Mouse (Mus musculus) frontal cortex, postnatal 25 days (tissue): ENCODE measurements around the gene Gm5416.
"Not testable (repeated sequence)": the region's sequence is repeated elsewhere in the genome, so short reads cannot be mapped to it uniquely, and the experiment has no call there.

ENCODE experiments used
- DNase-seq, 2 experiments: peaks; one replicate each; pipeline ENCODE4 v3.0.0; 2022; ENCODE audit warnings: low spot score in 2 of 2

Gene Gm5416

DNA sequence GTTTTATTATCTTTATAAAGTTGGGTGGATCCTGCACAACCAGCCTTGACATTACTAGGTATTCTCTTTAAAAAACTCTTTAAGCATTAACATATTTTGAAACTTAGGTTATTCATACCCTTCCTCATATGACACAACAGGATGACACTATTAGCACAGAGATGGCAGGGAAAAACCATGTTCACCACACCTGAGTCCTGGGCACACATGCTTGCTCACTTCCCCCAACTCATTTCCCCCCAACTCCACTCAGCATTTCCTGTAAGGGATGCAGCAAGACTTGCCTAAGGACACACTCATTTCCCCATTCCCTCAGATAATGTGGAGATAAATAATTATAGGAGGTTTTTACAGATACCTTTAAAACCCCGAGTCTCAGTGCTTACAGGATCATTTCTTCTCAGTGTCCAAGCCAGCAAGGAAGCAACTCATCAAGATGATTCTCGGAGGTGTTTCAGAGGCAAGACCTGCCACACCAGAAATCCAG, at the start of gene Gm5416:
Gene Gm5416 (plus strand): TSS at position 437 of the 487 bp plus-strand sequence.
- no peak for DNase-seq

DNA sequence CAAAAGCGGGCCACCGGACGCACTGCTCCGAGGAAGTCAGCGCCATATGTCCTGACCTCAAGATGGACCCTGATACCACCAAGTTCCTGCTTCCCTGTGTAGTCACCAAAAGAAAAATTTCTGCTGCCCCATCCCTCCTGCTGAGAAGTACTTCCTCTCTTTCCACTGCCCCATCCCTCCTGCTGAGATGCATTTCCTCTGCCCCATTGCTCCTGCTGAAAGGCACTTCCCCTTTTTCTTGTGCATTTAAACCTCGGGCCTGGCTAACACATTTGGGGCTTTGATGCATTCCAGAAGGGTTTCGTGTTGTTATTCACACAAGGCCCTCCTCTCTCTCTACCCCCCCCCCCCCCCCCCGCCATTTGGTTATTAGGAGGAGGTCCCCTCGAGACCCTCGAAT, 42.4 kb upstream of the Gm5416 start:
- DNase-seq, result not testable (repeated sequence)

DNA sequence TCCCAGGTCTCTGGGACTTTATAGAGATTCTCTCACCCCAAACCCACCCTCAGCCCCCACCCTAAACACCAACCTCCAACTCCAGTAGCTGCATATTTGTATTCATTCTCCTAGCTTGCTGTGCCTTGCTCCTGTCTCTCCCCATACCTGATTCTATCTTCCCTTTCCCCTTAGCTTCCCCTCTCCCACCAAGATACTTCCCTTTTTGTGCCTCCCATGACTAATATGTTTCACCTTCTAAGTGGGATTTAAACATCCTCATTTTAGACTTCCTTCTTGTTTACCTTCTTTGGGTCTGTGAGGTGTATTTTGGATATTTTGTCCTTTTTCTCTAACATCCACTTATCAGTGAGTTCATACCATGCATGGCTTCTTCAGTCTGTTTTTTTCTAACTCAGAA, 34.1 kb upstream of the Gm5416 start:
- no peak for DNase-seq

DNA sequence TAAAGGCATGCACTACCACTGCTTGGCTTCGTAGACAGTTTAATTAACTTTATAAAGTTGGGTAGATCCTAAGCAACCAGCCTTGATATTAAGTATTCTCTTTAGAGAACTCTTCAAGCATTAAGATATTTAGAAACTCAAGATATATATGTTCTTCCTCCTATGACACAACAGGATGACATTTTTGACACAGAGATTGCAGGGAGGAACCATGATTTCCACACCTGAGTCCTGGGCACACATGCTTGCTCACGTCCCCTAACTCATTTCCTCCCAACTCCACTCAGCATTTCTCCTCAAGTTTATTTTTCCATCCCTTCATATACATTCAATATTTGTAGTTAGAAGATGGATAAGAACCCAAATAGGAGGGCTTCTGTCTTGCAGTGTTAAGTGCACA, 30.3 kb upstream of the Gm5416 start:
- DNase-seq, result no peak

- not testable (repeated sequence) for DNase-seq
Measured at GRCm38 (mm10) chr16:36183912-36184311, 26.3 kb upstream of the Gm5416 start, which contains the start of gene Gm5483. Gm5483 (plus strand) TSS chr16:36184212.

GRCm38 (mm10) chr16:36199226-36199625, 11.0 kb upstream of the Gm5416 start:
- DNase-seq, result no peak

- DNase-seq, result no peak
Measured at GRCm38 (mm10) chr16:36203846-36204245, 6.4 kb upstream of the Gm5416 start.

DNA sequence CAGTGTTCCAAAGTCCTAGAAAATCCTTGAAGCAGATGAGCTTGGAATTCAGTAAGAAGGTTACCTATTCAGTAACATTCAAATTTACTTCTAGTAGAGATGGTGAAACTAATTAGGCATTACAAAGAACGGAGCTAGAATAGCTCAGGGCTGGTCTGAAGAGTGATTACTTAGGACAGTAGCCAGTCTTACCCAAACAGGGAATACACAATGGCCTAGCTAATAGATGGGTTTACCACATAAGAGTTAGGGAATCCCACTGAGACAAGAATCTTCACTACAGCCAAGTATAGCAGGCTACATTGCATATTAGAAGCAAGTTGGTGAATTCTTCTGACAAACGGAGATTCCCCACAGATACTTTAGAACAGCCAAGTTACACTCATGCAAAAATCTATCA, 4.5 kb upstream of the Gm5416 start:
- not testable (repeated sequence) for DNase-seq

DNA sequence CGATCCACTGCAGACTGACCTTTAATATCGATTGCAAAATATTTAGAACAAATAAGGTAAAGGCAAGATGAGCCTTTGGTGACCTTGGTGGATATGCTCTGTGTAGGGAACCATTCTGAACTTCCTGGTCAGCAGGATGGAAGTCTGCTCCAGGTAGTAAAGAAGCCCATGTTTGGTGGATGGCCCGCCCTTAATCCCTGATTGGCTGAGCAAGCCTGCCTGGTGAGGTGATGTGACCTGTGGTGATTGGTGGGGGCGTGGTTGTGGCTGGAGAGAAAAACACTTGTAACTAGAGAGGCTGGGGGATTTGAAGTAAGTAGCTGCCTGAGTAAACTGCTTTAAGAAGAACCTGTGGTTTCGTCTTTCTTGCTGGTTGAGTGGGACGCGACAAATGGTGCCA, 11.0 kb downstream of the Gm5416 start, which contains the start of gene 2010005H15Rik:
Gene 2010005H15Rik (plus strand): TSS at position 301 of the 400 bp plus-strand sequence.
- not testable (repeated sequence) for DNase-seq

- not testable (repeated sequence) for DNase-seq
Measured at GRCm38 (mm10) chr16:36260585-36260984, 50.4 kb downstream of the Gm5416 start.
